Mouse (Mus musculus) C2C12 (cell line): ENCODE measurements around the gene Far2.

Source experiments
- CTCF ChIP-seq: IDR thresholded peaks from one replicate; pipeline ENCODE4 v1.5.1; 2011; ENCODE audit not compliant: control insufficient read depth, insufficient read depth, insufficient read length
- MAX ChIP-seq: IDR thresholded peaks from one replicate; pipeline ENCODE4 v1.6.1; 2011; ENCODE audit warnings: mild to moderate bottlenecking, control low read depth

DNA sequence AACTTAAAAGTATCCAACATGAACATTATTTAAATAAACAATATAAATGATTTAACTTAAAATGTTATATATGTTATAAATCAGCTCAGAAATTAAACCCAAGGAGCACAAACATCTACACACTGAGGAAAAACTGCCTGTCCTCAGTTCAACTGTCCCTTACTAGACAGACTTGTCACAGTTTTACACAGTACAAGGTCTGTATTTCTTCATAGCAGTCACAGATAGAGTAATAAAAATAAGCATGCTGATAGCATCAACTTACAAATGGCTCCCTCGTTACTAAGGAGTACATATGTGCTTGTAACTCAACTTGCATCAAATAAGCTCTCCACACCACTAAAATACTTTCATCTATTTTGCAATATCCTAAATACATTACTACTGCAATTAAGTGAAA lies 158.1 kb downstream of the Far2 start:
- TF ChIP-seq CTCF (no peak), MAX (no peak)
